Mouse (Mus musculus) 3T3-L1 (cell line): ENCODE data around the gene AI837181.

ENCODE experiments used
- DNase-seq: peaks from one replicate; pipeline ENCODE4 v3.0.0-alpha.2; 2015; ENCODE audit warnings: low read depth, low spot score

Gene AI837181

DNA sequence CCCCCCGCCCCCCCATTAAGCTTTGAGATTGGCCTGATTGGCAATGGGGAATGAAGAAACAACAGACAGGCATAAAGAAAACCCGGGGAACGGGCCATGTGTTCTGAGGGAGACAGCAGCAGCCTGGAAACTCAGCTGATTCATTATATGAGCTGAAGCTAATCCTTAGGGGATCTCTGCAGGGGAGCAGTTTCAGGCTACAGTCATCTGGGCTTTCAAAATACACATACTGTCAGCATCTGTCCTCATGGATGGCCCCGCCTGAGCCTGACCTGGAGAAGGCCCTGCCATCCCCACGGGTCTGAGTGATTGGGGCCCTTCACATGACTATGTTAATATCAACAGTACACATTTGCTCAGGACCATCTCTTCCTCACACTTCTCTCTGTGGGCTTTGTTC, 46.9 kb downstream of the AI837181 start:
- DNase-seq: peak; percentile 77

GRCm38 (mm10) chr19:5472857-5473256, 47.9 kb downstream of the AI837181 start:
- peak; percentile 71 for DNase-seq

- DNase-seq: peak; percentile 95
These were observed 48.8 kb downstream of the AI837181 start, which contains the start of gene Efemp2 for GRCm38 (mm10) chr19:5473720-5474119. TSS of gene Efemp2 (plus strand) at chr19:5473954.

- DNase-seq: peak; percentile 65
These were observed 49.5 kb downstream of the AI837181 start for GRCm38 (mm10) chr19:5474281-5475068.

DNA sequence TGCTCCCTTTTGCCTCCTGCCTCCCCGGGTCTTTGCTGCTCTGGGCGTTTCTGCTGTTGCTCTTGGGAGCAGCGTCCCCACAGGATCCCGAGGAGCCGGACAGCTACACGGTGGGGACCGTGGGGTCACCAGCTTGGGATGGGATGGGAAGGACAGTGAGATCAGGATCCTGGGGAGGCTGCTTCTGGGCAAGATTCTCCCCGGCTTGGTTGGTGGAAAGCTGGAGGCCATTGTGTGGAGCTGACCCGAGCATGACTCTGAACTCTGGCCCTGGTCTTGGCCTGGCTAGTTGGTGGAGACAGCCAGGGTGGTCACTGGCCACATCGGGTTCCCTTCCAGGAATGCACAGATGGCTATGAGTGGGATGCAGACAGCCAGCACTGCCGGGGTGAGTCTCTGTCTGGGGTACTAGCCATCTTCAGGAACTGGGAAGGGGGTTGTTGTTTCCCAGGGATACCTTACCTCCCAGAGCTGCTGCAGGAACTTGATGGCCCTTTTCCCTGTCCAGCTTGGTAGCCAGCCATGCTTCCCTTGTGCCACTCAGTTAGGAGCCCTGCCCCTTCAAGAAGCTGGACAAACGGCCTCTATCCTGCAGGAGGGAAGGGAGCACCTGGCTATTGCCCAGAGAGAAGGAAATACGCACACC, 50.2 kb downstream of the AI837181 start:
- DNase-seq: peak; percentile 58
